Mouse (Mus musculus): ENCODE results near the gene Gpr156. TPM values are rescaled to one million over a fixed set of nuclear protein-coding genes. Genes with fewer than 3 reads are reported as not detected.

The Gpr156 gene
- polyA plus RNA-seq, 1 experiment: not detected

DNA sequence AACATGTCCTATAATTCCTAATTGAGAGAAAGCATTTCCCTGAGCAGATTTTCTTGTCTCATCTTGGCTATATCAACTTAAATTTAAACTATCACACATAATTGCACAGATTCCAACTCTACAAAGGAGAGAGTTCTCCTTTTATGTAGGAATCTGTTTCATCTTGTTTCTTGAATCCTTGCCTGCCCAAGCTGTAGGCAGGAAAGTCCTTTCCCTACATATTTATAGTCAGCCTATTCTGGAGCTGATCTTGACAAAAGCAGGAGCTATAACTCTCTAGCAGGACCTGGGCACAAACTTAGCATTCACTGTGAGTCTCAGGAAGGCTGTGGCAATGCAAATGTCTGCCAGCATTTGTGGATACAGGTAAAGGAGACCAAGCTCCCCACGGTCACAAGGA lies 125.9 kb downstream of the Gpr156 start:
- no peaks in the 10 kb centered on the region for H3K4me1 ChIP-seq (ENCODE audit: control insufficient read depth, insufficient read depth, low read length)
- H3K27ac ChIP-seq (ENCODE audit: insufficient read depth, low read depth, low read length): no peak overlapping the region
- no peak overlapping the region for H3K4me3 ChIP-seq (ENCODE audit: insufficient read depth, low read length)
- TF ChIP-seq POLR2A (IDR thresholded peaks at IDR 0.05; ENCODE audit: borderline replicate concordance, low read depth, low read length) (no peak), CTCF (IDR thresholded peaks at IDR 0.05; ENCODE audit: low read depth, low read length) (no peak)

DNA sequence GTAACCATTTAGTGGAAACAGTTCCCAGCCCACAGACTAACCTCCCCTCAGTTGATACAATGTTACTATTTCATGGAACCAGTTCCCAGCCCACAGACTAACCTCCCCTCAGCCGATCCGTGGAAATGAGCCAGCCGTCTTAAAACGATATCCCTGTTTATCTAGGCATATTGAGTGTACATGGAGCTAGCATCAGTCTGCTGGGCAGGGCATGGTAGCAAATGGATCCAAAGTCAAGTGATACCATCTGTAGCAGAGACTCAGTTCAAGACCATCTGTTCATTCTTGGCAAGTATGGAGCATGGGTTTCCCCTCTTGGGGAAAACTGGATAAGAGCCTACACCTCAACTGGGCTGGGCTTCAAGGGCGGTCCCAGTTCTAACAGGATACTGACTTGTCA lies 128.3 kb downstream of the Gpr156 start:
- TF ChIP-seq POLR2A (IDR thresholded peaks at IDR 0.05; ENCODE audit: borderline replicate concordance, low read depth, low read length): no peak
- no peak for TF ChIP-seq CTCF (IDR thresholded peaks at IDR 0.05; ENCODE audit: low read depth, low read length)
- no peak overlapping the region for H3K4me3 ChIP-seq (ENCODE audit: insufficient read depth, low read length)
- H3K4me1 ChIP-seq (ENCODE audit: control insufficient read depth, insufficient read depth, low read length): no peaks in the 10 kb centered on the region
- no peak overlapping the region for H3K27ac ChIP-seq (ENCODE audit: insufficient read depth, low read depth, low read length)

DNA sequence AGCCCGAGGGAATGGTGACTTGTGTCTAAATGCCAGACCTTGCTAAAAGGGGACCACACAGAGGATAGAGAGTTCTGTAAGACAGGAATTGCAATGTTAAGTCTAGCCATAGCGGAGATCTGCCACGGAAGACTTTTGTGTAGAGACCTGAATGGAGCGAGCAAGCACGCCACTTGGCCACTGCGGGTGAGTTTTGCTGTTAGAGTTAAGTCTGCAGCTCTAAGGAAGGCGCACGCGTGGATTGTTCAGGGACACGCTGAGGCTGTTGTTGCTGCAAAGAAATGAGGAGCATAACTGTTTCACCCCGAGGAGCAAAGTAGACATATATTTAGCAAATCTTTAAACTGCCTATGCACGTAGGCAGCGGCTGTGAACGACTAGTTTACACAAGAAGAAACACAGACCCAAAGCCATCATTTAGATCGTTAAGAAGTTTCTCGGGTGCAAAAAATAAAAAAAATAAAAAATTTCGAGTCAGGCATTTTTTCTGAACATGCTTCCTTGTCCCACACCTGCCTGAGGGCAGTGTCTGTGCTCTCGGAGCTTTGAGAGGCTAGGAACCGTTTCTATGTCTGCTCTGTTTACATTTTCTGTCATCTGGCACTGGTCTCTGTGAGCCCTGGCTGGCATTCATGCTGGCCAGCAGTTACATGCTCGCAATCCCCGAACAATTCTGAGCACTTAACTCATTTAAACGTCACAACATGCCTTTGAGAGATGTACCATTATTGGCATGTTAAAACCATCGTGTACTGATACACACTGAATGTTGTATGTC lies 131.7 kb downstream of the Gpr156 start:
- TF ChIP-seq POLR2A (IDR thresholded peaks at IDR 0.05; ENCODE audit: borderline replicate concordance, low read depth, low read length) (no peak), CTCF (IDR thresholded peaks at IDR 0.05; ENCODE audit: low read depth, low read length) (no peak)
- no peak overlapping the region for H3K4me3 ChIP-seq (ENCODE audit: insufficient read depth, low read length)
- H3K4me1 ChIP-seq (ENCODE audit: control insufficient read depth, insufficient read depth, low read length): no peaks in the 10 kb centered on the region
- no peak overlapping the region for H3K27ac ChIP-seq (ENCODE audit: insufficient read depth, low read depth, low read length)

Other genes with a start within 250 kb of the Gpr156 start
- gene Fstl1, start 139.6 kb upstream of the Gpr156 start, polyA plus RNA-seq (2012; ENCODE audit: insufficient read depth, insufficient read length, missing spikeins): 3.6 and 3.8 TPM in 2 replicates
- gene Gm36028, start 55.4 kb upstream of the Gpr156 start, polyA plus RNA-seq (2012; ENCODE audit: insufficient read depth, insufficient read length, missing spikeins): not detected in 2 replicates
- gene Lrrc58, start 48.1 kb upstream of the Gpr156 start, polyA plus RNA-seq (2012; ENCODE audit: insufficient read depth, insufficient read length, missing spikeins): 33.7 and 35.4 TPM in 2 replicates
- gene Gsk3b, start 172.5 kb downstream of the Gpr156 start, polyA plus RNA-seq (2012; ENCODE audit: insufficient read depth, insufficient read length, missing spikeins): 34.7 and 39.2 TPM in 2 replicates